Mouse (Mus musculus): ENCODE measurements around the gene Tanc2.

Tanc2 gene

DNA sequence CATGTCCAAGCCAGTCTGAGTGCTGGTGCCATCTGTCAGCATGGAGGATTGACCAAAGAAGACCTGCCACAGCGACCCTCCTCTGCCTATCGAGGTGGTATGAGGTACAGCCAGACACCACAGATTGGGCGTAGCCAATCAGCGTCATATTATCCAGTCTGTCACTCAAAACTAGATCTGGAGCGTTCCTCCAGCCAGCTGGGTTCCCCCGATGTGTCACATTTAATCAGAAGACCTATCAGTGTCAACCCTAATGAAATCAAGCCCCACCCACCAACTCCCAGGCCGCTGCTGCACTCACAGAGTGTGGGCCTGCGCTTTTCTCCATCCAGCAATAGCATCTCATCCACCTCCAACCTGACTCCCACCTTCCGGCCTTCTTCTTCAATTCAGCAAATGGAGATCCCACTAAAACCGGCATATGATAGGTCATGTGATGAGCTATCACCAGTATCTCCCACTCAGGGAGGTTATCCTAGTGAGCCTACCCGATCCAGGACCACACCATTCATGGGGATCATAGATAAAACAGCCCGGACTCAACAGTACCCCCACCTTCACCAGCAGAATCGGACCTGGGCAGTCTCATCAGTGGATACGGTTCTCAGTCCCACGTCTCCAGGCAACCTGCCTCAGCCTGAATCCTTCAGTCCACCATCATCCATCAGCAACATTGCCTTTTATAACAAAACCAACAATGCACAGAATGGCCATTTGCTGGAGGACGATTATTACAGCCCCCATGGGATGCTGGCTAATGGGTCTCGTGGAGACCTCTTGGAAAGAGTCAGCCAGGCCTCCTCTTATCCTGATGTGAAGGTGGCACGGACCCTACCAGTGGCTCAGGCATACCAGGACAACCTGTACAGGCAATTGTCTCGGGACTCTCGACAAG, 333.2 kb downstream of the Tanc2 start:
- DNase-seq (ENCODE audit: low read depth, low spot score), result no peak

- peak; percentile 78 for DNase-seq (ENCODE audit: low read depth, low spot score)
Measured at GRCm38 (mm10) chr11:105927065-105928030, 337.6 kb downstream of the Tanc2 start.

GRCm38 (mm10) chr11:105928171-105928570, 338.4 kb downstream of the Tanc2 start:
- DNase-seq (ENCODE audit: low read depth, low spot score), result no peak

DNA sequence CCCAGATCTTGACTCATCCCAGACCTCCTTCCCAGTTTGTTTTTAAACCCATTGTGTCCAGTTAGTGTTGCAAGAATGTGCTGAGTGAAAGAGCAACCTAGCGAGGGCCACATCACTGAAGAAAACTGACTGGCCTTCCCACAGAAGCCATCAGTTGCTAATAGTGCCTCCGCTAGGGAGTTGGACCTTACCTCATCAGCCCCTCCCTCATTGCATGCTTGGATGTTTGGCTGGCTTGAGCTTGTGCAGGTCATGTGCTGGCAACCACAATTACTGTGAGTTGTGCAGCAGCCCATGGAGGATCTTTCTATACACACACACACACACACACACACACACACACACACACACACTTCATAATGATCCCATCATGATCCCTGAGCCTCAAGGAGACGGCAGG, 341.6 kb downstream of the Tanc2 start:
- DNase-seq (ENCODE audit: low read depth, low spot score), result no peak

DNA sequence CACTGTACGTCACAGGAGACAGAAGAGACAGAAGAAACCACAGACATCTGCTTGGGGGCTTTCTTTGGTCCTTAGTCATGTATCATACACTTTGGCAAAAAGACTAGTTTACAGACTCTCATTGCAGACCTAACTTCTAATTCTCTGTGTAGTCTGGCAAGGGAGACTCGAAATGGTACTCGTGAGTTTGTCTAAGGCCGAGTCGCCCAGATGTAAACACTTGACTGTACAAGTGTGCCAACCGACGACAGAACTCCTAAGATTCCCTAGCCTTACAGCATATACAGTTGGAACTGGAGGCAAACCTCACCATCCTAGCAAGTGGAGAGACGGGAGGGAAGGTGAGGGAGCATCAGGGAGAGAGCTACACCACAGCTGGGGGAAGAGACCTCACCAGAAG, 344.0 kb downstream of the Tanc2 start:
- no peak for DNase-seq (ENCODE audit: low read depth, low spot score)

- no peak for DNase-seq (ENCODE audit: low read depth, low spot score)
Measured at GRCm38 (mm10) chr11:105934303-105934711, 344.5 kb downstream of the Tanc2 start.

DNA sequence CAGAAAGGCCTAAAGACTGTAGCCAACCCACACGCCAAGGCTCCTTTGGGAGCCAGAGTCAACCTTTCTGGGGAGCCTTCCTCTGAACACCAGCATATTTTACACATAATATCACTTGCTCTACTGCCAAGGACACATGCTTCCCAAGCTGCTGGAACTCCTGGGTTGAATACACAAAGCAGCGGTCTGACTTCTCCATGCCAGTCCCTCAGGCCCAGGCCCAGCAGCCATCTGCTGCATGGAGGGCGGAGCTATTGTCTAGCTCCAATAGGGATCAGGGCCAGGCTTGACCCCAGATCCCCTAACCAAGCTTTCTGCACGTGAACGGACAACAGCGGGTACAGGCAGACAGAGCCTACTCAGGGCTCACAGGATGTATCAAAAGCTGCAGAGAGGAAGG, 345.0 kb downstream of the Tanc2 start:
- no peak for DNase-seq (ENCODE audit: low read depth, low spot score)

- DNase-seq (ENCODE audit: low read depth, low spot score), result no peak
Measured at GRCm38 (mm10) chr11:105935496-105935895, 345.7 kb downstream of the Tanc2 start.

DNA sequence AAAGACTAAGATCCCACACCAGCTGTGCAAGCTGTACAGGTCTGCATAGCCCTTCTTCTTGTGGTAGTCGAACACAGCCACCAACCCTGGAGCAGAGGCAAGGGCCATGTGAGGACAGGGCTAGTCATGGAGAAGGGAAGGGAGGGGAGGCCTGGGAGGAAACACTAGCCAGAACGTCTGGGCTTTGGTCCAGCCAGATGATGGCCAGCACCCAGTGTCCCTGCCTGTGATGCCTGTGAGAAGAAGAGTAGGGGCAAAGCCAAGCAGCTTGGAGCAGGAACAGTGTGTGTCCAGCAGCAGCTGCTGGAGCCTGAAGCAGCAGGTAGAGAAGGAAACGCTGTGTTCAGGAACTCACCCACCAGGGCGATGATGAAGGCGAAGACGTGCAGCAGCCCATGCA, 346.4 kb downstream of the Tanc2 start:
- DNase-seq (ENCODE audit: low read depth, low spot score), result no peak

GRCm38 (mm10) chr11:105936974-105937373, 347.2 kb downstream of the Tanc2 start:
- no peak for DNase-seq (ENCODE audit: low read depth, low spot score)

DNA sequence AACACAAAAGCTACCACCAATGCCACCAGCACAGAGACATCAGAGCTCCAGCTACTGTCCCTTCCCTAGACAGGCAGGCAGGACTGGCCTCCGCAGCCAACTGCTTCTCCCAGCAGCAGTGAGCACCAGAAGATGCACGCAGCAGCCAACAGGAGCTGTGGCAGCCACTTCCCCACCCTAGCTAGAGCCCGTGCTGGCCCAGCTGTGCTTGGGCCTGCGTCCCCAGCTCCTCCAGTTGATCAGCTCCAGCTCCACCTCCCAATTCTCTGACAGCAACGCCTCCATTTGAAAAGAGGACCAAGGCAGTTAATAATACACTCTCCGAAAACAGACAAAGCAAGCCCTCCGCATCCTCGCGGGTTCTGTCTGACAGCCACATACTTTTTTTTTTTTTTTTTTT, 349.0 kb downstream of the Tanc2 start:
- DNase-seq (ENCODE audit: low read depth, low spot score), result no peak

GRCm38 (mm10) chr11:105941973-105942372, 352.2 kb downstream of the Tanc2 start:
- no peak for DNase-seq (ENCODE audit: low read depth, low spot score)

GRCm38 (mm10) chr11:105943133-105944102, 353.6 kb downstream of the Tanc2 start:
- peak; percentile 74 for DNase-seq (ENCODE audit: low read depth, low spot score)

GRCm38 (mm10) chr11:105944126-105944621, 354.4 kb downstream of the Tanc2 start:
- DNase-seq (ENCODE audit: low read depth, low spot score), result peak; percentile 74

- no peak for DNase-seq (ENCODE audit: low read depth, low spot score)
Measured at GRCm38 (mm10) chr11:105944770-105945672, 355.2 kb downstream of the Tanc2 start.

GRCm38 (mm10) chr11:105946694-105947154, 356.9 kb downstream of the Tanc2 start:
- DNase-seq (ENCODE audit: low read depth, low spot score), result no peak

- no peak for DNase-seq (ENCODE audit: low read depth, low spot score)
Measured at GRCm38 (mm10) chr11:105948255-105948654, 358.5 kb downstream of the Tanc2 start.

GRCm38 (mm10) chr11:105950519-105950918, 360.7 kb downstream of the Tanc2 start:
- DNase-seq (ENCODE audit: low read depth, low spot score), result peak; percentile 81

DNA sequence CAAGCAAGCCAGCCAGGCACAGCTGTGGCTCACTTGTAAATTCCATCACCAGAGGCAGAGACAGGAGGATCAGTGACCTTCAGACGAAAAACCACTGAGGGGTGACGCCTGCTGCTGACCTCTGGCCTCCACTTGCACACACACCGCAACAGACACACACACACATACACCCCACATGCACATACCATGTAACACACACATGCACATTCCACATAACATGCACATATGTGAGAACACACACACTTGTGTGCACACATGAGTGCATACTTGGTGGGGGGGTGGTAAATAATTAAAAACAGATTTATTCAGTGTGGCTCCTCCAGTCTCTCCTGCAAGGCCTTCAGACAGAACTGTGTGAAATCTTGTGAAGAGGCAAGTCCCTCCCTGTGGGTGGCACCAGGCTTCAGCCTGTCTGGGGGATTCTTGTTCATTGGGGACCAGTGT, 361.8 kb downstream of the Tanc2 start:
- DNase-seq (ENCODE audit: low read depth, low spot score), result no peak

DNA sequence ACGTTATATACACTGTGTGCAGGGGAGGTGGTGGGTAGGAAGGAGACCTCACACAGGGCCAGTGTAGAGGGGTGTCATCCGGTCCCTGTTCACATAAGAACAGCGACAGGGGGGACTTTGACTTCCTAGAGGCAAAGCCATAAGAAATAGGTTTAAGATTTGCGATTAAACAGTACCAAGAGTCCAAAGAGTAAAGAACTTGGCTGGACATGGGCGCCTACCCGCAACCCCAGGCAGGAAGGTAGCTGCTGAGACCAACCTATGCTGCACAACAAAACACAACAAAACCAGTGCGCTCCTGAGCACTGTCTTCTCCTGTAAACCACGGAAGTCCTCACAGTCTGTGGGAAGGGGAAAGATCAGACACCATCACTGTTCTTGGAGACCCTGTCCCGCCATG, 362.3 kb downstream of the Tanc2 start:
- no peak for DNase-seq (ENCODE audit: low read depth, low spot score)

All from ES-CJ7 (cell line).